Mouse (Mus musculus): ENCODE measurements around the gene Etfbkmt. TPM values are rescaled to one million over a fixed set of nuclear protein-coding genes. Genes with fewer than 3 reads are reported as not detected.
"Not testable (repeated sequence)": the region's sequence is repeated elsewhere in the genome, so short reads cannot be mapped to it uniquely, and the experiment has no call there.

The Etfbkmt gene
- 10 to 100 TPM; 20.6 to 32.3 (median 22.0) TPM for total RNA-seq (2022)

GRCm38 (mm10) chr6:149139471-149139870 is at the start of gene Etfbkmt:
Gene Etfbkmt, plus strand, starts transcription at chr6:149139849.
- no peak for DNase-seq

GRCm38 (mm10) chr6:149092406-149092805 is 47.2 kb upstream of the Etfbkmt start:
- DNase-seq, result no peak

- peak; percentile 21 for DNase-seq
Measured at GRCm38 (mm10) chr6:149093465-149093864, 46.2 kb upstream of the Etfbkmt start.

GRCm38 (mm10) chr6:149094555-149094954 is 45.1 kb upstream of the Etfbkmt start:
- DNase-seq, result no peak

GRCm38 (mm10) chr6:149095389-149095788 is 44.3 kb upstream of the Etfbkmt start:
- DNase-seq, result no peak

GRCm38 (mm10) chr6:149096233-149096632 is 43.4 kb upstream of the Etfbkmt start:
- DNase-seq, result no peak

- no peak for DNase-seq
Measured at GRCm38 (mm10) chr6:149097276-149097675, 42.4 kb upstream of the Etfbkmt start.

GRCm38 (mm10) chr6:149098993-149099392 is 40.7 kb upstream of the Etfbkmt start:
- DNase-seq, result no peak

- DNase-seq, result peak; percentile 50
Measured at GRCm38 (mm10) chr6:149100174-149101075, 39.2 kb upstream of the Etfbkmt start.

GRCm38 (mm10) chr6:149101076-149101942 is 38.3 kb upstream of the Etfbkmt start, which contains the start of gene Dennd5b:
Gene Dennd5b, minus strand, starts transcription at chr6:149101680.
- peak; percentile 67 for DNase-seq

GRCm38 (mm10) chr6:149101943-149102243 is 37.8 kb upstream of the Etfbkmt start:
- DNase-seq, result no peak

GRCm38 (mm10) chr6:149103451-149103850 is 36.2 kb upstream of the Etfbkmt start:
- DNase-seq, result no peak

GRCm38 (mm10) chr6:149107615-149108014 is 32.0 kb upstream of the Etfbkmt start:
- DNase-seq, result no peak

- no peak for DNase-seq
Measured at GRCm38 (mm10) chr6:149108909-149109308, 30.7 kb upstream of the Etfbkmt start.

- DNase-seq, result no peak
Measured at GRCm38 (mm10) chr6:149116992-149117391, 22.7 kb upstream of the Etfbkmt start.

GRCm38 (mm10) chr6:149118935-149119334 is 20.7 kb upstream of the Etfbkmt start:
- DNase-seq, result peak; percentile 55

GRCm38 (mm10) chr6:149119853-149120252 is 19.8 kb upstream of the Etfbkmt start:
- DNase-seq, result no peak

GRCm38 (mm10) chr6:149123042-149123441 is 16.6 kb upstream of the Etfbkmt start:
- DNase-seq, result no peak

- DNase-seq, result no peak
Measured at GRCm38 (mm10) chr6:149126675-149127074, 13.0 kb upstream of the Etfbkmt start.

- not testable (repeated sequence) for DNase-seq
Measured at GRCm38 (mm10) chr6:149129870-149130269, 9.8 kb upstream of the Etfbkmt start, which contains the start of gene Gm10203. Gene Gm10203, plus strand, starts transcription at chr6:149130170.

GRCm38 (mm10) chr6:149131111-149131510 is 8.5 kb upstream of the Etfbkmt start:
- DNase-seq, result no peak

GRCm38 (mm10) chr6:149132311-149133077 is 7.2 kb upstream of the Etfbkmt start:
- DNase-seq, result no peak

Data from adrenal gland, adult 8-10 months (tissue).